Mouse (Mus musculus) embryonic fibroblast, embryonic 13.5 days (primary cell): ENCODE measurements at regions not wholly inside any gene's neighbourhood (a gene's known extent, or its start where the extent isn't known, plus 50 kb on each side); places are given as distances from the start of the nearest gene placed in this dataset.

Source experiments
- CTCF ChIP-seq: IDR thresholded peaks from 2 replicates; pipeline ENCODE4 v1.5.1; 2011; ENCODE audit warnings: mild to moderate bottlenecking, control low read depth, low read length, moderate library complexity, borderline replicate concordance; ENCODE audit not compliant: insufficient read depth
- POLR2A ChIP-seq: IDR thresholded peaks from 2 replicates; pipeline ENCODE4 v1.6.1; 2011; ENCODE audit warnings: low read depth, mild to moderate bottlenecking, control low read depth, low read length, moderate library complexity

DNA sequence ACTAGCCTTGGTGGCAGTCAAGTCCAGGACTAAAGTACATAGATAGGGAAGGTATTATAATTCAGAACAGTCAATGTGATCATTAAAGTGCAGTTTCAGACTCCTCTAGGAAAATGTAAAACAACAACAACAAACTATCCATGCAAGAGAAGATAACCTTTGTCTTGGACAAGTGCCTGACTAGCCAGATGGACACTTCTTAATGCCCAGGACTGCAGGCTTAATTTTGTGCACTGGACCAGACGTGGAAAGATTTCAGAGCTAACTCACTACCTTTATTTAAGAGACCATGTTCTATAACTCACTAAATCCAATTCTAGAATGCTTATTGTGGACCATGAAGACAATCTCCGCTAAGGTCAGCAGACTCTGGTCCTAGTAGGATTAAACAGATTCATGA lies 215.6 kb upstream of the Stxbp5 start:
- TF ChIP-seq CTCF (no peak), POLR2A (no peak)
